Mouse (Mus musculus): ENCODE measurements at regions not wholly inside any gene's neighbourhood (a gene's known extent, or its start where the extent isn't known, plus 50 kb on each side); places are given as distances from the start of the nearest gene placed in this dataset.

GRCm38 (mm10) chr9:115517903-115518302 lies 207.7 kb upstream of the Stt3b start:
- ATAC-seq (replicated peaks; ENCODE audit: insufficient number of reproducible peaks, low FRiP score, low TSS enrichment, poor library complexity, severe bottlenecking): no peak

- no peak for ATAC-seq (replicated peaks; ENCODE audit: insufficient number of reproducible peaks, low FRiP score, low TSS enrichment, poor library complexity, severe bottlenecking)
Measured at GRCm38 (mm10) chr9:115524161-115524560, 213.9 kb upstream of the Stt3b start.

- no peak for ATAC-seq (replicated peaks; ENCODE audit: insufficient number of reproducible peaks, low FRiP score, low TSS enrichment, poor library complexity, severe bottlenecking)
Measured at GRCm38 (mm10) chr9:115524591-115524990, 214.4 kb upstream of the Stt3b start.

DNA sequence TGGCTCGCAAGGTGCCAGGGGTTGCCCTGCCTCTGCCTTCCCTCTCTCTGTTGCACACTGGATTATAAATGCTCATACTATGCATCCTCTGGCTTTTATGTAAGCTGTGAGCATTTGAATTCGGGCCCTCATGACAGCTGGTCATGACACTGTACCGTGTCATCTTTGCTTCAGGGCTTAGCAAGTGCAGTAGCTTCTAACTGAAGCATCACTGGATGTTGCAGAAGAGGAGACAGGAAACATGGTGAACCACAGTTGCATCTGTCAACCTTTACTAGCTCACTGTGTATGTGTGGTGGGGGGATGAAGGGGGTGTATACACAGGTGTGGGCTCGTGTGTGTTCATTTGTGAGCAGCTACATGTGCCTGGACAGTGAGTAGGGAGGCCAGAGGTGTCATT lies 216.1 kb upstream of the Stt3b start:
- ATAC-seq (replicated peaks; ENCODE audit: insufficient number of reproducible peaks, low FRiP score, low TSS enrichment, poor library complexity, severe bottlenecking): no peak

- no peak for ATAC-seq (replicated peaks; ENCODE audit: insufficient number of reproducible peaks, low FRiP score, low TSS enrichment, poor library complexity, severe bottlenecking)
Measured at GRCm38 (mm10) chr9:115526981-115527380, 216.8 kb upstream of the Stt3b start.

GRCm38 (mm10) chr9:115534198-115534597 lies 224.0 kb upstream of the Stt3b start:
- ATAC-seq (replicated peaks; ENCODE audit: insufficient number of reproducible peaks, low FRiP score, low TSS enrichment, poor library complexity, severe bottlenecking): no peak

GRCm38 (mm10) chr9:115543665-115544064 lies 233.4 kb upstream of the Stt3b start:
- no peak for ATAC-seq (replicated peaks; ENCODE audit: insufficient number of reproducible peaks, low FRiP score, low TSS enrichment, poor library complexity, severe bottlenecking)

GRCm38 (mm10) chr9:115545178-115545577 lies 235.0 kb upstream of the Stt3b start:
- no peak for ATAC-seq (replicated peaks; ENCODE audit: insufficient number of reproducible peaks, low FRiP score, low TSS enrichment, poor library complexity, severe bottlenecking)

DNA sequence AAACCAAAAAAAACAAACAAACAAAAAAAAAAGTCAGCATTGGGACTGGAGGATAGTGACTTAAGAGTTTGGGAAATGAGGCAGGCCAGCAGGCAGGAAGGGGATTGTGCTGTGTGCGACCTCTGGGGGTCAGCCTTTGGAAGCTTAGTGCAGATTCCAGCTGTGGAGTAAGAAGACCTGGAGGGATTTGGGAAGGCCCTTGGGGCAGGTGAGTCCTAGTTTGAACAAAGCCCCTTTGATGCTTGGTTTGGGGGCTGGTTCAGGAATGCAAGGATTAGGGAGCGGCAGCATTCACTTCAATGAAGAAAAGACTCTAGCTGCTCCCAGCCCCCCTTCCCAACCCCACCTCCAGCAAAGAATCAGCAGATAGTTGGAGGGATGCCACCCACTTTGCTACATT lies 235.6 kb upstream of the Stt3b start:
- no peak for ATAC-seq (replicated peaks; ENCODE audit: insufficient number of reproducible peaks, low FRiP score, low TSS enrichment, poor library complexity, severe bottlenecking)

DNA sequence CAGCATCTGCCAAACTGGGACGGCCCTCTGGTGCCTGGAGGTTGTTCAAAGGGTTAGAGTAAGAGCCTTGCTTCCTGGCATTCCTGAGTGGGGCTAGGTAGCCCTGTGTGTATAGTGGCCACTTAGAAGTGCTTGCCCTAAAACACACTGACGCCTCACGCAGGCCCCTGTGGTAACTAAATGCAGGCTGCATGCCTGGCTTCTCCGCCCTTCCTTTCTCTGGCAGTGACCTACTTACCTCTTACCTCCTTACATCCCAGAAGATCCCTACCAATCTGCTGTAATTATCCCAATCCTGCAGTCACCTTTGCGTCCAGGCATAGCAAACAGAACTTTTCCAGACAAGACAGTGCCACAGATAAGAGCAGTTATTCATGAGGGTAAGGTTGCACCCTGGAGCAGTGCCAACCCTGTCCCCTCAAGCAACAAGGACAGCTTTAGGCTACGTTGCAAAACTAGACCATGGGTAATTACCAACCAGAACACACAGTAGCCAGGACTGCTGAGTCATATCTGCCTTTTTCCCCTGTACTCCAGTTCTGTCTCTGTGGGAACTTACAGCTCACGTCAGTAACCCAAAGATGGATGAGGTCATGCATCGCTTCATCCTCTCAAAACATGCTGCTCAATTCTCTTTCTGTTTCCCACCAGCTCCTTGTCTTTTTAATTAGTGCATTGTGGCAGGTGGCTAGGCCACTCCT lies 237.6 kb upstream of the Stt3b start:
- ATAC-seq (replicated peaks; ENCODE audit: insufficient number of reproducible peaks, low FRiP score, low TSS enrichment, poor library complexity, severe bottlenecking): no peak

DNA sequence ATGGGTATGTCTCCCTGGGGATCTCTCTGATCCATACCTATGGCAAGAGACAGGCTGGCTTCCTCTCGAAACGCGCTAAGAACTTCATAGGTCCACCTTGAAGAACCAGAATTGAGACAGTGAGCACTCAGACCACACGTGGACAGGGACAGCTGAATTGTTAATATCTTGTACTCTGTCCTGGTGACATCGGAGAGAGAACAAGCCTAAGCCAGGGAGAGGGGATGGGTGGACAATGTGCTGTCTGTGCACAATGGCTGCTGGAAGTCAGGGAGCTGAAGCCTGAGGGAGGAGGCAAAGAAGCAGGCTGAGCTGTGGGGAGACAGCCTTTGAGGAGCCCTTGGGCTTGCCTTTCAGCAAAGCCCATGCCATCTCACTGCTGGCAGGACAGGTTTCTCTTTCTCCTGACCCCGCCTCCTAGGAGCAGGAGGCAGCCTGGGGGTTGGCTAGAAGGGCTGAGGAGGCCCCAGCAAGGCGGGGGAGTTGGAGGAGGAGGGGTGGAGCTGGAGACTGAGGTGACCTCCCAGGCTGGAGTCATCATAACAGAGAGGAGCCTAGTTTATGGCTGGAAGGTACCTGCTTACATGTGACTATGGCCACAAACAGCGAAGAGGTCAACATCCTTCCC lies 238.6 kb upstream of the Stt3b start:
- ATAC-seq (replicated peaks; ENCODE audit: insufficient number of reproducible peaks, low FRiP score, low TSS enrichment, poor library complexity, severe bottlenecking): no peak

- ATAC-seq (replicated peaks; ENCODE audit: insufficient number of reproducible peaks, low FRiP score, low TSS enrichment, poor library complexity, severe bottlenecking): no peak
Measured at GRCm38 (mm10) chr9:115551080-115551479, 240.9 kb upstream of the Stt3b start.

DNA sequence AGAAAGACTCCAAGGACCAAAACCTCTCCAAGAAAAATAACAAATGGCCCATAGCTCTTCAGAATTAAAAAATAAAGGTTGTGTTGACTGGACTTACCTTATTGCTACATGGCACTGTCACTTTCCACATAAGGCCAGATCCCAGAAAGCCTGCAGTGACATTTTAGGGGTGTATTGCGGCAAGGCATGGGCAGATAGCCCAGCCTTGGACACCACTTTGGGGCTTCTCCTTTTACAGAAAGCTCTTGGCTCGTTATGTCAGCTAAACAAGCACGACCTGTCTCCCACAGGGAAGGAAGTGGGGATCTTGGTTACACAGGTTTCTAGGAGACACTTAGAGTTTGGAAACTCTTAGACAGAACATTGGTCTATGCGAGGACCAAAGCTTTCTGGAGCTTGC lies 241.3 kb upstream of the Stt3b start:
- ATAC-seq (replicated peaks; ENCODE audit: insufficient number of reproducible peaks, low FRiP score, low TSS enrichment, poor library complexity, severe bottlenecking): no peak

GRCm38 (mm10) chr9:115558131-115558530 lies 247.9 kb upstream of the Stt3b start:
- ATAC-seq (replicated peaks; ENCODE audit: insufficient number of reproducible peaks, low FRiP score, low TSS enrichment, poor library complexity, severe bottlenecking): no peak

GRCm38 (mm10) chr9:115559521-115559920 lies 249.3 kb upstream of the Stt3b start:
- ATAC-seq (replicated peaks; ENCODE audit: insufficient number of reproducible peaks, low FRiP score, low TSS enrichment, poor library complexity, severe bottlenecking): no peak

- ATAC-seq (replicated peaks; ENCODE audit: insufficient number of reproducible peaks, low FRiP score, low TSS enrichment, poor library complexity, severe bottlenecking): no peak
Measured at GRCm38 (mm10) chr9:115561207-115561606, 251.0 kb upstream of the Stt3b start.

DNA sequence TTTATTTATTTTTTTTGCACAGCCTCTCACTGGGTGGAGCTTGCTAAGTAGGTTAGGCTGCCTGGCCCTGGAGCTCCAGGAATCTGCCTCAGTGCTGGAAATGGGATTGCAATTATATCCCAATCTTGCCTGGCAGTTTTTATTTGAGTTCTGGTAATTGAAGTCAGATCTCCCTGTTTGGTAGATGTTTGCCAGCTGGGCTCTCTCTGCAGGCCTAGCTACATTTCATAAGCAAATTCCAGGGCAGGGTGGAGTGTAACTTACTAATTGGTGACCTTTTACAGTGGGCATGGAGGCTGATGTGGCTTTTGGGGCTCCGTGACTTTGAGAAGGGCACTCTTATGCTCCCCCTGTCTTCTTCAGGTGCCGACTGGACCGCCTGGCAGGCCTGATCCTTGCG lies 252.6 kb upstream of the Stt3b start:
- ATAC-seq (replicated peaks; ENCODE audit: insufficient number of reproducible peaks, low FRiP score, low TSS enrichment, poor library complexity, severe bottlenecking): no peak

- no peak for ATAC-seq (replicated peaks; ENCODE audit: insufficient number of reproducible peaks, low FRiP score, low TSS enrichment, poor library complexity, severe bottlenecking)
Measured at GRCm38 (mm10) chr9:115564366-115564765, 254.1 kb upstream of the Stt3b start.

GRCm38 (mm10) chr9:115568693-115569334 lies 258.6 kb upstream of the Stt3b start:
- ATAC-seq (replicated peaks; ENCODE audit: insufficient number of reproducible peaks, low FRiP score, low TSS enrichment, poor library complexity, severe bottlenecking): no peak

GRCm38 (mm10) chr9:115570998-115571397 lies 260.8 kb upstream of the Stt3b start:
- ATAC-seq (replicated peaks; ENCODE audit: insufficient number of reproducible peaks, low FRiP score, low TSS enrichment, poor library complexity, severe bottlenecking): no peak

All from monocyte, adult 5-6 weeks (primary cell).